Mouse (Mus musculus) right cerebral cortex, postnatal 4 days (tissue): ENCODE data around the gene Gabarap.

ENCODE experiments used
- DNase-seq: peaks from one replicate; pipeline ENCODE4 v3.0.0-alpha.2; 2022

Gabarap gene

DNA sequence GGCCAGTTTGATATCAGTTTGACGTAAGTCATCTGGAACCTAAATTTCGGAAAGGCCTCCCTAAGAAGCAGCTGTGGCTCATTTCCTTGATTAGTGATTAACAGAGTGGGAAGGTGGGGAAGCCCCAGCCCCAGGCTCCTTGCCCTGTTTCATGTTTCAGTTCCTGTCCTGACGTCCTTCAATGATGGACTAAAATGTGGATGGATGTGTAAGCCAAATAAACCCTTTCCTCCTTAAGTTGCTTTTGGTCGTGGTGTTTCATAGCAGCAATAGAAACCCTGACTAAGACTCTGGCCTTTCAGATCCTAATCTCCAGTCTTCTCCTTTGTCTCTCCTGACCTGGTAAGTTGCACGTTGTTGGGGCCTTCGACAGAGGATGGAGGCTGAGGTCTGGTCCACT is 20.7 kb upstream of the Gabarap start:
- no peak for DNase-seq

DNA sequence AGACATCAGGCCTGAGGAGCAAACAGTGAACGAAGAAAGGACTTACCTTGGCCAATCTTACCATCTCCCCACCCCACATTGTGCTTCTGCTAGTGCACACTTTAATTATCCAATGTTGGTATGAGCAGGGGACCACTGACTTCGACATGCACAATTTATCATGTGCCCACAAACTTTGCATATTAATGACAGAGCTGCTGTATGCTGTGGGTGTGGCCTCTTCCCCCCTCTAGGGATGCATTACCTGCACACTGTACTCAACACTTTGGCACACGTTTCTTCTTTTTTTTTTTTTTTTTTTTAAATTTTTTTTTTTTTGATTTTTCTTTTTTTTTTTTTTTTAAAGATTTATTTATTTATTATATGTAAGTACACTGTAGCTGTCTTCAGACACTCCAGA is 20.2 kb upstream of the Gabarap start:
- DNase-seq = no peak

DNA sequence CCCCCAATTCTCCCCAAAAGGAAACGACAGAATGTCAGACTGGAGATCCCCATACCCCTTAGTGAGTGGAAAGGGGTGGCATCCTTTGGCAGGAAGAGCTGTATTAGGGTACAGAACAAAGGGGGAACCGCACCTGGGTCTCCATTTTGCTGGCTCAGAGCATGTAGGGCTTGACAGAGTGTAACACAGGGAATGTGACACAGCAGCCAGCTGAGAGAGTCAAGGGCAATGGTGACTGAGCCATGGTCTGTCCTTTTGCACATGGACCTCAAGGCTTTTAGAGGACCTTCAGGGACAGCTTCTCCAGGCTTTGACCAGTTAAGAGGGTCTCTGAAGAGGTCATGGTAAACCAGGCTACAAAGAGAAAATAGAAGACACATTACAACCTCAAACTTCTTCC is 16.0 kb upstream of the Gabarap start:
- no peak for DNase-seq

DNA sequence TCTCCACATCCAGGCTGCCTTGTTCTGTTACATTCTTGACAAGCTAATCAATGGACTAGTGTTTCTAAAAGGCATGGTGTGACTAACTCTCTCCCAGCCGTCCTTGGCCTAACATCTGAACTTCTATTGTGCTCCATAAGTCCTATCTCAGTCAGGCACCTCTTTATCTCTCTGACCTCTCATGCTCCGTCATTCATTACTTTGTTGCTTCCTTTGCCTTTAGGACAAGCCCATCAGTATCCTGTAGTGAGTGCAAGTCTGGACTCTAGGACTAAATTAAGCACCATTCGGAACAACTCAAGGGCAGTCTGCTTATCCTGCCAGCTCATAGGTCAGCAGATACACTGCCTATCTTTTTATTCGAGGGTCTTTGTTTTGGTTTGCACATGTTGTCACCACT is 14.7 kb upstream of the Gabarap start:
- no peak for DNase-seq

DNA sequence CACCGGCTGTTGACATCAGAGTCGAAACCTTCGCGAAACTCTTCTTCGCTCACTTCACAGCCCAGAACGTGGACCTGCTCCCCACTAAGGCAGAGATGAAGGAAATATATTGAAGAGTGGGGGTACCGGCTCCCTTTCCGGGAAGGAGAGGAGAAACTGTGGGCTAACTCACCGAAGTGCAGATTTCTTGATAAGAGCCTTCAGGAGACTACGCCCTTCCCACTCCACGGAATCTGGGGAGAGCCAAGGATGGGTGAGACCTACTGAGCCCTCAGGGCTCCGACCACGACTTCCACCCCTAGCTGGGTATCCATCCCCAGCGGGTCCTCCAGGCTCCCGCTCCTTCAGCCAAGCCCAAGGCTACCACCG is 11.1 kb upstream of the Gabarap start:
- DNase-seq = no peak

DNA sequence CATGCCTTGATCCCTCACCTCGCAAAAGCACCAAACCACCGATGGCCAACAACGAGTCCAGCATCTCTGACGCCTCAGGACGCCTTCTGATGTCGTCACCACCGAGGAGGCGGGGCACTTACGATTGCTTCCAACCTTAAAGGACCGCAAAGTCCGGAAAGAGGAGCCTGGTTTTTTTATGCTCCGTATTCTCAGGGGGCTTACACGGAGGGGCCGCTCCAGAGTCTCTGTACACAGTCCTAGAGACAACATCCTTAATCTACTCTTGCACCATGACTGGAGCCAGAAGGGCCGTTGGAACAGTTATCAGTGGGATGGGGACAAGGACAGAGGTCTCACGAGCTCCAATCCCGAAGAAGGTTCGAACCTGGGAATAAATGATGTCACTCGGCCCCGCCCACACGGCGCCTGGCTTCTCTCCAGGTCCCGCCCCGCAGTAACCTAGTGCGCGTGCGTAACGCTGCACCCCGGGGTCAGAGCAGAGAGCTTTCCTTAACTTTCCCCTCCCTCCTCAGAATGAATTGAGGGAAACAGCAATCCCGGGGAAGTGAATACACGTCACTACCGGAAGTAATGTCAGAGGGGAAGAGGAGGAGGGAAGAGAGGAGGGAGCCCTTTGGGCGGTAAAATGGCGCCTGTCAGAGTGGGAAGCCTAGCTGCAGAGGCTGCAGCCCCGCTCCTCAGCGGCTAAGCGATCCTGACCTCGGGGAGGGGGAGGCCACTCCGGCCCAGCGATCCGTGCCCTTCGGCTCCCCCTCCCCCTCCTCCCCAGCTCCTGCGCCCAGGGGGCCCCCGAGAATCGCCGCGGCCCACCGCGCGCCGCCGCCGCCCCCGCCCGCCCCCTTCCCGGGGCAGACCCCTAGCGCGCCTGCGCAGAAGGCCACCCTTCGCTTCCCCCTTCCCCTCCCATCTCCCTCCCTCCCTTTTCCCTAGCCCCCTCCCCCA is 10.5 kb upstream of the Gabarap start:
- DNase-seq = peak; percentile 98

DNA sequence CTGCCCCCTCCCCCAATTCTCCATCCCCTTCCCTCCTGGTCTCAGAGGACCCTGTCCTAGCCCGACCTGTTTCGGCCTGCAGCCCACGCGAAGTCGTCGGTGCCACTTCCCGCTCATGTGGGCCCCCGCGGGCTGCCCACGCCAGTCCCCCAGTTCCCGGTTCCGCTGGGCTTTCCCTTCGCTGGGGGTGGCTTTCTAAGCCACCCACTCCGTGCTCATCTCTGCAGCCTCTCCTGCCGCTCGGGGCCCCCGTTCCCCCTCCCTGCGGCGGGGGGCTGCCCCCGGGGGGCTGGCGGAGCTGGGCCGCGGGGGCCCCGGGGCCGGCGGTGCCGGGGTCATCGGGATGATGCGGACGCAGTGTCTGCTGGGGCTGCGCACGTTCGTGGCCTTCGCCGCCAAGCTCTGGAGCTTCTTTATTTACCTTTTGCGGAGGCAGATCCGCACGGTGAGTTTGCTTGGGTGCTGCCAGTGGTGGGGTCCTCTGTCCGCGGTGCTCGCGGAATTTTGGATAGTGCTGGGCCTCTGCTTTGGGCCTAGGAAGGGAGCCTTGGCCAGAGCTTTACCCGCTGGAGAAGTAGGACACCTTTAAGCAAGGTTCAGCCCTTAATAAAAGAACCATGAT is 9.7 kb upstream of the Gabarap start, which contains the start of gene Ctdnep1:
Ctdnep1 (plus strand) TSS at position 16 of the 622 bp plus-strand sequence.
- no peak for DNase-seq

DNA sequence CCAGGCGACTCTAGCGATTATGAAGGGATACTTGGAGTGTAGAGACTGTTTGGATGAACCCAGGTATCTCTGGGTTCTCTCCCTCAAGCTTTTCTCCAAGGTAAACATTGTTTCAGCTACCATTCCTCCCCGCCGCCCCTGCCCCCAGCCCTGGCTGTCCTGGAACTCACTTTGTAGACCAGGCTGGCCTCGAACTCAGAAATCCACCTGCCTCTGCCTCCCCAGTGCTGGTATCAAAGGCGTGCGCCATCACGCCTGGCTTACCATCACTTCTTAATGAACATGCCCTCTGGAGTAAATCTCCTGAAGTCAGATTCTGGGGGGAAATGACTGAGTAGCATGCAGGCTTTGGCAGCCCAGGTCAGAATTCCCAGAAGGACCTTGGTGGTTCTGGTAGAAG is 8.7 kb upstream of the Gabarap start, which contains the start of gene Elp5:
Elp5 (minus strand) TSS at position 293 of the 400 bp plus-strand sequence.
- no peak for DNase-seq

DNA sequence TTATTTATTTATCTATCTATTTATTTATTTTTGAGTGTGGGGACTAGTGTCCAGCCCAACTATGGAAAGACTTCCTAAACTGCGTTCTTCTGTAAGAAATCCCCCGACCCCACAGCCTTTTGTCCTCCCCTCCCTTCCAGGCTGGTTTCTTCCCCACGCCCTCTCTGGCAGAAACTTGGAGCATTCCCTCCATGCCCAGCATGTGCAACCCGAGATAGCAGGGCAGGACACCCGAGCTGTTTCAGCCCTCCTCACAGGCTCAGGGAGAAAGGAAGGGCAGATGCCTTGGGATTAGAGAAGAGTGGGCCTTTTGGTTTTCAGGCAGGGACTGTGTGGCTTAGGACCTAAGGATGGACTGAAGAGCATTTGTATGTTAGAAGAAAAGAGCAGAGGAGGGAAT is 8.1 kb upstream of the Gabarap start:
- no peak for DNase-seq

DNA sequence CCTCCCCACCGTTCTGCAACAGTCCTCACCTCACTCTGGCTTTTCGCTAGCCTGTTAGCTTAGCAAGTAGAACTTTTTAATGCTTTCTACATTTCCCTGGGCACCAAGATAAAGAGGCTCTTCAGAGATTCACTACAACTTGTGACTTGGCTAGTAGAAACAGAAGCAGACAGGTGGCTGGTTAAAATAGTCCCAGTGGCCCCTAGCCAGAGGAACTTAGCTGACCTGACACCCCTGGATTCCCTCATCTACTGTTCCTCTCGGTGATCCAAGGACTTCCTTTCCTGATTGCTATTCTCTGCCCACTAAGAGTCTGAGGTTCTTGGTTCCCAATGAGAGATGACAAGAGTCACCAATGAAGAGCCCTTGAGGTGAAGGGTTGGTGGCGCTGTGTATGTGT is 7.6 kb upstream of the Gabarap start:
- no peak for DNase-seq

DNA sequence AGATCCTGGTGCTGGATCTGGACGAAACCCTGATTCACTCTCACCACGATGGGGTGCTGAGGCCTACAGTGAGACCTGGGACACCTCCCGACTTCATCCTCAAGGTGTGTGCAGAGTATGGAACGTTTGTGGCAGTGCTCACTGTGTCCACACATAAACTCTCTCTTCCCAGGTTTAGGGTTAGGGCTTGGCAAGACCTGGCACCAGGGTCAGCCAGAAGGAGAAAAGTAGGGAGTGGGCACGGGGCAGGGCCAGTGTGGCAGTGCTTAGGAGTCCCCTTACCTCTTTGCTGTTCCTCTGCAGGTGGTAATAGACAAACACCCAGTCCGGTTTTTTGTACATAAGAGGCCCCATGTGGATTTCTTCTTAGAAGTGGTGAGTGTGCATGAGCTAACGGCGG is 6.5 kb upstream of the Gabarap start:
- DNase-seq = no peak

DNA sequence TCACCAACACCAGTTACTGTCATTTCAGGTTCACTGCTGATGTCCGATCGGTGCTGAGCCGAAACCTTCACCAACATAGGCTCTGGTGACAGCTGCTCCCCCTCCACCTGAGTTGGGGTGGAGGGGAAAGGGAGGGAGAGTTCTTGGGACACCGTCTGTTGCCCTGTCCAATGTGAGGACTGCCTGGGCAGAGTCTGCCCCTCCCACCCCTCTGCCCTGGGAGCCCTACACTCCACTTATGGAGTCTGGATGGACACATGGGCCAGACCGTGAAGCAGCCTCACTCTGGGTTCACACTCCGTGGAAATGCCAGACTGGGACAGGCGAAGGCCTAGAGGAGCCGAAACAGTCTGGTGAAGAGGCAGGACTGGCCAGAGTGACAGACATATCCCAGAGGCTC is 994 bp upstream of the Gabarap start:
- DNase-seq = no peak

DNA sequence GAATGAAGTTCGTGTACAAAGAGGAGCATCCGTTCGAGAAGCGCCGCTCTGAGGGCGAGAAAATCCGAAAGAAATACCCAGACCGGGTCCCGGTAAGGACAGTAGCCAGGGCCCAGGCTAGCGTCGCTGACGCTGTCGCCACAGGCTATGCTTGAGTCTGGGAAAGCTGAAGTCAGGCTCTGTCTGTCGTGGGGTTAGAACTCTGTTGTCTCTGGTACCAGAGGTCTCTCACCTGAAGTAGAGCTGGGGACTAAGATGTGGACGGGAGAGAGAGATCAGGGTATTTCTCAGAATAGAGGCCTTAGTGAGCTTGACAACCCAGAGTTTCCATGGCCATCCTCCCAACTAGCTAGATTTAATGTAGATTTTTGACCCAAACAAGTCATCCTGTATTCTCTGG is 768 bp downstream of the Gabarap start:
- no peak for DNase-seq

DNA sequence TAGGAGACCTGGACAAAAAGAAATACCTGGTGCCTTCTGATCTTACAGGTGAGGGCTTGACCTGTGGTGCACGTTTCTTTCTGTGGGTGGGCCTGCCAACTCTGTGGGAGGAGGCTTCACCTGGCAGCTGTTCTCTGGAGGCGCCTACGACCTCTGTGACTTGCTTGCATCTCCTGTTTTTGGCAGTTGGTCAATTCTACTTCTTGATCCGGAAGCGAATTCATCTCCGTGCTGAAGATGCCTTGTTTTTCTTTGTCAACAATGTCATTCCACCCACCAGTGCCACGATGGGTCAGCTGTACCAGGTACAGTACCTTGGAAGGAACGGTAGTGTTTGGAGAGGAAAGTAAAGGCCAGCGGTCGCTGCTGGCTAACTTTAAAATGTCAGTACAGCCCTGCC is 1.5 kb downstream of the Gabarap start:
- DNase-seq = no peak

DNA sequence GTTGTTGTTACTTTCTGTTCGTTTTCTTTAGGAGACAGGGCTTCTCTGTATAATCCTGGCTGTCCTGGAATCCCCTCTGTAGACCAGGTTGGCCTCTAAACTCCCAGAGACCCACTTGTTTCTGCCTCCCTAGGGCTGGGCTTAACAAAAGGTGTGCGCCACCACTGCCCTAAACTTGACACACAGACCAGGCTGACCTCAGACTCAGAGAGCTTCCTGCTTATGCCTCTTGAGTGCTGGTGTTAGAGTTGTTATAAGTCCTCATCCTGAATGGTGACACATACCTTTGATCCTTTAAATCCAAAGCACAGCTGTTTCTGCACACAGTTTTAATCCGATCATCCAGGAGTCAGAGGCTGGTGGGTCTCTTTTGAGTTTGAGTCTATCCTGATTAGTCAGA is 2.0 kb downstream of the Gabarap start:
- no peak for DNase-seq

DNA sequence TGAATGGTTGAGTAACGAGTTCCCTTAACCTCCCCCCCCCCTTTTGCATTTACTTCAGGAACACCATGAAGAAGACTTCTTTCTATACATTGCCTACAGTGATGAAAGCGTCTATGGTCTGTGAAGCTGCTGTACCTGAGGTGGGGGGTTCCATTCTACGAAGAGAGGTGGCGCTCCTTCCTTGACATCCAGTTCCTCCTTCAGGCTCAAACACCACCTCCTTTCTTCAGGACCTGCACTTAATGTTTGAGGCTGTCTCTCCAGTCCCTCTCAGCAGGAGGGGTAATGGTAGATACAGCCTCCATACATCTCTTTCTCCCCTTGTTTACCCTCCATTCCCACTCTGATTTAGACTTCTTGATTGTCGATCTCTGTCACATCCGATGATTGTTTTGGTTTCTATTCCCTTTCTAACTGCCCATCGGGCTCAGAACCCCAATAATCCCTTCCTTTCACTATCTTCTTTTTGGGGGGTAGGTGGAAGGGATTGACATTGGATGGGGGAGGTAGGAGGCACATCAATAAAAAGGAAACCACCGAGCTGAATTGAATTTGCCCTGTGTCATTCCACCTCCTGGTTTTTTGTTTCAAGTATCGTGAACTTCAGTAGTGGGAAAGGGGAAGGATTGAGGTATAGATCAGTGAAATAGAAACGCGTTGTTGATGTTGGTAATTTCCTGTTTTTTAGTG is 3.6 kb downstream of the Gabarap start:
- DNase-seq = no peak

DNA sequence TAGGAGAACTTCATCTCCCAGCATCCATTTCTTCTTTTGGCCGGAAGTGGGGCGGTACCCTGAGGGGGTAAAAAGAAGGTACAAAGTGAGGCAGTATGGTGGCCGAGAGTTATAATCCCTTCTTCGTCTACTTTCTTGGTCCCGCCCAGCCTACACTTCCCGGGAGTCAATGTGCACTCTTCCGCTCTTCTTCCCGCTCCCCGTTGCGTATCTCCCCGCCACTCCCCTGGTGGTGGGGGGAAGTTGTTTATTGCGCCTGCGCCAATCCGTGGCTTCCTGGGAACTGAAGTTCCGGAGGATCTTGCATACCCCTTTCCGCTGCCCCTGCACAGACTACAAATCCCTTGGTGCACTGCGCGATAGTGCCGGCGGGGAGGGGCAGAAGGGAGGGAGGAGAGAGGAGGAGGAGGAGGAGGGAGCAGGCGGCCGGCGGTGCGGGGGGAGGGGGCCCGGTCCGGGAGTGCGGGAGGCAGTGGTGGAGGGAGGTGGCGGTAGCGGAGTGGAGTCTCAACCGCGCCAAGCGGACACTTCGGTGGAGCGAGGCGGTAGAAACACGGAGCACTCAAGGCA is 4.5 kb downstream of the Gabarap start, which contains the start of gene Phf23:
Phf23 (plus strand) TSS at position 387 of the 570 bp plus-strand sequence.
- DNase-seq = peak; percentile 94

DNA sequence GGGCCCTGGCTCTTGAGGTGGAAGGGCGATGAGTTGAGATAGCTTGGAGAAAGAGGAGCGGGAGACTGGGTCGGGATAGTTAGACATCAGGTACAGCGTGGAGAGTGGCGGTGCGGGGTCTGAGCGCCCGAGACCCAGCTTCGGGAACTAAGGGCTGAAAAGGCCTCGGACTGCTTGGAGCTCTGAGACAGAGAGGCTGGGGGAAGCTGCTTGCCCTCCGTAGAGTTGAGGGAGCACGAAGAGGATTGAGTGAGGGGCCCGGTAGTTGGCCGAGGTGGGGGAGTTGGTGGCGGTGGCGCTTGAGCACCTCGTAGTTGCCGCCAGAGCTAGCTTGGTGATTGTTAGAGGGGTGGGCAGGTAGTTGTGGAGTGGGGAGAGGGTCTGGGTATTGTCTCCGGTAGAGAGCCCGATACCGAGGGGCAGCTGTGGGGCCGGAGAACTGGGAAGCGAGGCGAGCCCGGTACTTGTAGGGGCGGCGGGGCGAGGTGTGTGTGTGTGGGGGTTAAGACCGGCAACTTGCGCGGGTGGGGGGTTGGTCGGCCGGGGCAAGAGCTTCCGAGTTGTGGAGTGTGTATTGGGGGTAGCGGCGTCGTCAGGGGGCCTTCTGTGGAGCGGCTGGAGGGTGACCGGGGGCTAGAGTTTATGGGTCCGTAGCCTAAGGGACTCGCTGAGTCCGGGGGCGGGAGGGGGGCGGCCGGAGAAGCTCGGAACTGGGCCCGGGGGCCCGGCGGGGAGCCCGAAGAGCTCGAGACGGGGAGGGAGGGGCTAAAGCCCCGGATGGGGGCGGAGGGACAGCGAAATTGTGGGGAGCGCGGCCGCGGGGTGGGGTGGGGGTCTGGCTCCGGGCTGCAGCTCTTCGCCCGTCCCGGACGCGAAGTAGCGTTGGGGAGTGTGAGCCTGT is 5.5 kb downstream of the Gabarap start:
- DNase-seq = peak; percentile 66

DNA sequence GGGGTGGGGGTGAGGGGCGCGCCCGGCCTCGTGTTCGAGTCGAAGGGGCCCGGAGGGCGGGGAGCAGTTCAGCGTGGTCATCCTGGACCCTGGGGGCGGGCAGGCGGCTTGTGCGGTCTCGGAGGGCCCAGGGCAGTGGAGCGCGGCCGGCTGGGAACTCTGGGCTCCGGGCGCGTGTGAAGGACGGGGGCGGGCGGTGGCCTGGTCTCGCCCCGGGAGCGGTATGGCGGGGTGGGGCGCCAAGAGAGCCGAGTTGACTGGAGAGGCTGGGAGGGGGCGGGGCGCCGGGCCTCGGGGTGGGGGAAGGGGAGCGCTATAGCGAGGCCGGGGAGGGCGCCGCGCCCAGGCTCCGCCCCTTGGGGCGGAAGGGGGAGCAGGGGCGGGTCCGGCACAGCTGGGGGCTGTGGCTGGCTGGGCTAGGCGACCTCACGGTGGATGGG is 6.1 kb downstream of the Gabarap start:
- DNase-seq = peak; percentile 79

DNA sequence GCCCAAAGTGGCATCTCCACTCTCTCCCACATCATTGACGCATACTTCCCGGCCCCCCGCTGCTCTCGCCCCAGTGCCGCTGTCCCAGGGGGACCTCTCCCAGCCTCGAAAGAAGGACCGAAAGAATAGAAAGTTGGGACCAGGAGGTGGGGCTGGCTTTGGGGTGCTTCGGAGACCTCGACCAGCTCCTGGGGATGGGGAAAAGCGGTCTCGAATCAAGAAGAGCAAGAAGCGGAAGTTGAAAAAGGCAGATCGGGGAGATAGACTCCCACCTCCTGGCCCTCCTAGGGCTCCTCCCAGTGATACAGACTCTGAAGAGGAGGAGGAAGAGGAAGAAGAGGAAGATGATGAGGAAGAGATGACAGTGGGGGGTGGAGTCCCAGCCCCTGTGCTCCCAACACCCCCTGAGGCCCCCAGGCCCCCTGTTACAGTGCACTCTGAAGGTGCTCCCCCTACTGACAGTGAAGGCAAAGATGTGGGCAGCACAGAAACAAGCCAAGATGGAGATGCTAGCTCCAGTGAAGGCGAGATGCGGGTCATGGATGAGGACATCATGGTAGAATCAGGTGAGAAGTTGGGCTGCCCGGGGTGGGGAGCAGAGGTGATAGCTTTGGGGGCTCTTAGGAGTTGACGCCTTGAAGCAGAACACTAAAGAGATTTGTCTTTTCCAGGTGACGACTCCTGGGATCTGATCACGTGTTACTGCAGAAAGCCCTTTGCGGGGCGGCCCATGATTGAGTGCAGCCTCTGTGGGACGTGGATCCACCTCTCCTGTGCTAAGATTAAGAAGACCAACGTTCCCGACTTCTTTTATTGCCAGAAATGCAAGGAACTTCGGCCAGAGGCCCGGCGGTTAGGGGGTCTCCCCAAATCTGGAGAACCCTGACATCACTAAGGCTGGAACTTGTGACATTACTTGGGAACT is 7.9 kb downstream of the Gabarap start:
- DNase-seq = no peak

DNA sequence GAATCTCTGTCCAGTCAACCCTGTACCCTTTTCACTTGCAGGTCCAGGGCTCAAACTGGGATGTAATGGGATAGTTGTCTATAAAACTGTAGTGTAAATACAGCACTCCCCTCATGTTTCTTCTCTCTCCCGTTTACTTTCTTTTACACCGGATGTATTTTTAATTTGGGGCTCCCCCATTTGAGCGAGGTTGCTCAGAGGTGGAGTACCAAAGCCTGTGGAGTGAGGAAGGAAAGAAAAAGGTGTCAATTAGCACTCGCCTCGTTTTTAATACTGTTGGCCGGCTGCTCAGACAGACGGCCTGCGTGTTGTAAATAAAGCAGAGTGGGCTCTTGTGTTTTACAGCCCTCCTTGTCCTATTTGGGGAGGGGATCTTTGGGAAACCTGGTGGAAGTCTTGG is 8.7 kb downstream of the Gabarap start:
- no peak for DNase-seq
